Mouse (Mus musculus) lung, embryonic 14.5 days (tissue): Measurements from ENCODE around the gene Shc3. TPM values are rescaled to one million over a fixed set of nuclear protein-coding genes. Genes with fewer than 3 reads are reported as not detected.

ENCODE experiments used
- ATAC-seq: fragments of 200-750 bp; cut with Nextera tagmentation; 2 replicates; pipeline ENCODE4 v1.8.0; 2017; ENCODE audit warnings: mild to moderate bottlenecking, moderate TSS enrichment, moderate library complexity; ENCODE audit not compliant: insufficient read depth
- DNase-seq: peaks from one replicate; pipeline ENCODE4 v3.0.0-alpha.2; 2015
- H3K27ac ChIP-seq: fragments of 300-500 bp; sonication (generic); 2 replicates; pipeline ENCODE4 v1.5.1; 2014; ENCODE audit warnings: low read depth, mild to moderate bottlenecking, moderate library complexity
- H3K27me3 ChIP-seq: fragments of 300-500 bp; sonication (generic); 2 replicates; pipeline ENCODE4 v1.6.1; 2014; ENCODE audit warnings: low read length, control low read depth; ENCODE audit not compliant: insufficient read depth
- H3K36me3 ChIP-seq: fragments of 300-500 bp; sonication (generic); 2 replicates; pipeline ENCODE4 v1.6.1; 2014; ENCODE audit warnings: control low read depth; ENCODE audit not compliant: insufficient read depth
- H3K4me1 ChIP-seq: fragments of 300-500 bp; sonication (generic); 2 replicates; pipeline ENCODE4 v1.6.1; 2014; ENCODE audit warnings: antibody characterized with exemption, control low read depth; ENCODE audit not compliant: insufficient read depth
- H3K4me2 ChIP-seq: fragments of 300-500 bp; sonication (generic); 2 replicates; pipeline ENCODE4 v1.6.1; 2014; ENCODE audit warnings: mild to moderate bottlenecking
- H3K4me3 ChIP-seq: fragments of 300-500 bp; sonication (generic); 2 replicates; pipeline ENCODE4 v1.5.1; 2014; ENCODE audit warnings: low read depth, low read length
- H3K9ac ChIP-seq: fragments of 300-500 bp; sonication (generic); 2 replicates; pipeline ENCODE4 v1.6.1; 2014
- H3K9me3 ChIP-seq: fragments of 300-500 bp; sonication (generic); 2 replicates; pipeline ENCODE4 v1.6.1; 2016; ENCODE audit warnings: low read depth, low read length, control low read depth
- CTCF ChIP-seq: IDR thresholded peaks from 2 replicates; pipeline ENCODE4 v1.5.1; 2016; ENCODE audit warnings: antibody characterized with exemption, low read depth
- WGBS: fragments of 180-500 bp; shearing (Covaris S2); extraction: QIAGEN DNeasy Blood & Tissue Kit; methylation state at CpG from one replicate; pipeline ENCODE4 v1.1.7; 2014; 5-methylcytosine and 5-hydroxymethylcytosine counted together
- polyA plus RNA-seq: library from polyadenylated mRNA; unstranded; fragments of >200 nt; fragmentation: Nextera tagmentation; extraction: Ambion mirVana; gene quantifications from 2 replicates; pipeline ENCODE4 v1.2.1, GENCODE M21; 2014

Gene Shc3
- polyA plus RNA-seq, 1 experiment from 2014 or later: not detected

DNA sequence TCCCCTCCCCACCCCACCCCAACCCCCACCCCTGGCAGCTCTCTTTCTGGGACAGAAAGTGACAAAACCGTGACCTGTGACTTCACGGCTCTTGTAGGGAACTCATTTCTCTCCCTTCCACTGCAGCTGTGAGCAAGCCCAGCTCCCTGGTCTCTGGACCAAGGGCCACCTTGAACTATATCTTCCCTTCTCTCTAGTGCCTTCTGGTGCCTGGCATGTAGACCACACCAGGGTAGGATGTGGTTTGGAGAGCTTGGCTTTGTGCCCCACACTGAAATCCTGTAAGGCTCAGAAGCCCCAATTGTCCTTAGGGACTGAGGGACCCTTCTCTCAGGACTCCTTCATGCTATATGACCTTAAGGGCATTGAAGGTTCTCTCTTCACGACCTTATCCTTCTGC, 135.8 kb downstream of the Shc3 start:
- WGBS: 32% methylated on average over 3 of the region's 3 CpGs
- no peak for DNase-seq
- no peak for TF ChIP-seq CTCF
- Histone ChIP-seq H3K4me1 (no peaks in the 10 kb centered on the region), H3K4me2 (no peak overlapping the region), H3K4me3 (no peak overlapping the region), H3K36me3 (no peaks in the 10 kb centered on the region), H3K9me3 (no peaks in the 10 kb centered on the region), H3K27me3 (no peaks in the 10 kb centered on the region), H3K9ac (no peak overlapping the region), H3K27ac (no peak overlapping the region)
- no peak for ATAC-seq

DNA sequence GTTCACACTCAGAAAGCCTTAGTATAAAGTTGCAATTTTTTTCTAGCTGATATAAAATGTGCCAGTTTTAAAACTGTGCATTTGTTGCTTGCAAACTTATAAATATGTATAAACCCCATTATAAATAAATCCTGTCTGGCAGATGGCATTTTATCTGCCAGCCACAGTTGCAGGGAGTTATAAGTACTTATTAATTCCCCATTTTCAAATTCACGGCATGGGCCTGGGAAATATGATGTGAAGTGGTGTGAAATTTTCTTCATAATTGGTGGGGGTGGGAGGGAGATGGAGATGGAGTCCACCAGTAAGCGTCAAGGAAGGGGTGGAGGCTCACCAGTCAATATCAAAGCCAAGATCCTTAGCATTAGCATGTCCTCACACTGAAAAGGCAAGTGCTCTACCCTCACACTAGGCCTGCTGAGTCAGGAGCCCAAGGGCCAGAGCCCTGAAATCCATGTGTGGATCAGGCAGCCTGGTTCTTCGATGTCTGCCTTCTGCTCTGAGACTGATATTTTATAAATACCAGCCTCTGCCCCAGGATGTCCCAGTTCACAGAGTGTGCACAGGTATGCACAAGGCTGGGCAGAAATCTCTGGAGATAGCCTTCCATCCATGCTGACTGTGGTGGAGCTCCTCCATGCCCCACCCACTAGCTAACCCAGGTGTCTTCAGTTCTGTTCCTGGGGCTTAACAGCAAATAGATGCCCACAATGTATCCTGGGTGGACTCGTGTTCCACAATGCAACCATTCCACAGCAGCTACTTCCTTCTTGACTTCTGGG, 143.4 kb downstream of the Shc3 start:
- no peak for TF ChIP-seq CTCF
- WGBS: 75% methylated on average over 4 of the region's 4 CpGs
- Histone ChIP-seq H3K9ac (no peak overlapping the region), H3K4me2 (no peak overlapping the region), H3K36me3 (peaks cover 29% of the 10 kb centered on the region), H3K9me3 (no peaks in the 10 kb centered on the region), H3K27me3 (no peaks in the 10 kb centered on the region), H3K27ac (no peak overlapping the region), H3K4me3 (no peak overlapping the region), H3K4me1 (no peaks in the 10 kb centered on the region)
- DNase-seq (no peak), ATAC-seq (no peak)

DNA sequence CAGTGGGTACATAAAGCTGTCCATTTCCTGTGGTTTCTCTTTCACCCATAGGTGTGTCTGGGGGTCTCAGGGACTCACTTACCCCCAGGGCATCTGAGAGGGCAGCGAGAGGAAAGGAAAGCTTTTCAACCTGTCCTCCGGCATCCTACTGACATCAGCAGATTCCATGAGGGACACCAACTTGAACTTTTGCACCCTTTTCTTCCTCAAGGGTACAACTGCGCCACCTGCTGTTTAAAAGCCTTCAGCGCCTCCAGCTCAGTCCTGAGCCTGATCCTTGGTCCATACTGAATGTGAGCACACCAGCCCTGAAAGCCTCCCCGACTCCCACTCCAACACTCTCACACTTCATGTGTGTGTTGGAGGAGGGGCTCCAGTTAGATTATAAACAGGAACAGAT, 144.6 kb downstream of the Shc3 start:
- DNase-seq: peak; percentile 90
- Histone ChIP-seq H3K9ac (no peak overlapping the region), H3K4me2 (no peak overlapping the region), H3K4me3 (no peak overlapping the region), H3K27ac (no peak overlapping the region), H3K27me3 (no peaks in the 10 kb centered on the region), H3K4me1 (no peaks in the 10 kb centered on the region), H3K9me3 (no peaks in the 10 kb centered on the region), H3K36me3 (peaks cover 41% of the 10 kb centered on the region)
- peak; percentile 56; the same call in 1 of the 2 replicates for ATAC-seq
- peak; percentile 82 for TF ChIP-seq CTCF
- WGBS: 12% methylated on average over 5 of the region's 5 CpGs

DNA sequence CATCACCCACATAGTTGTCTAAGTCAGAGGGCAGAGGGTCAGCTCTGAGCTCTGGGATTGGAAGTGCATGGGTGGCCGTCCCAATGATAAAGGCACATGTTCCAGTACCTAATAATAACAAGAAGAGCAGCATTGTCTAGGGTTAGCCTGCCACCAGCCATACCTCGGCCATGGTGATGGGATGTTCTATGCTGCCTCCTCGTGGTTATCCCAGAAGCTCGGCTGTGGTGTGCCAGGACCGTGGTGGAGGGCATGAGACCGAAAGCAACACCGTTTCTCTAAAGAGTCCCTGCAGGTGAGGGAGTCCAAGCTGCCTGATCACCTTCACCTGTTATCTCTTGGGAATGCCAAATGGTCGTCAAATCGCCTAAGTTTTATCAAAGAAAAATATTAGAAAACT, 145.6 kb downstream of the Shc3 start:
- no peak overlapping the region for H3K9ac ChIP-seq
- TF ChIP-seq CTCF: no peak; the same call in 1 of the 2 replicates
- no peak overlapping the region for H3K4me2 ChIP-seq
- no peaks in the 10 kb centered on the region for H3K9me3 ChIP-seq
- H3K27me3 ChIP-seq: no peaks in the 10 kb centered on the region
- no peak overlapping the region for H3K27ac ChIP-seq
- WGBS: 69% methylated on average over 9 of the region's 9 CpGs
- no peak overlapping the region for H3K4me3 ChIP-seq
- peaks cover 51% of the 10 kb centered on the region for H3K36me3 ChIP-seq
- DNase-seq (no peak), ATAC-seq (no peak)
- no peaks in the 10 kb centered on the region for H3K4me1 ChIP-seq

DNA sequence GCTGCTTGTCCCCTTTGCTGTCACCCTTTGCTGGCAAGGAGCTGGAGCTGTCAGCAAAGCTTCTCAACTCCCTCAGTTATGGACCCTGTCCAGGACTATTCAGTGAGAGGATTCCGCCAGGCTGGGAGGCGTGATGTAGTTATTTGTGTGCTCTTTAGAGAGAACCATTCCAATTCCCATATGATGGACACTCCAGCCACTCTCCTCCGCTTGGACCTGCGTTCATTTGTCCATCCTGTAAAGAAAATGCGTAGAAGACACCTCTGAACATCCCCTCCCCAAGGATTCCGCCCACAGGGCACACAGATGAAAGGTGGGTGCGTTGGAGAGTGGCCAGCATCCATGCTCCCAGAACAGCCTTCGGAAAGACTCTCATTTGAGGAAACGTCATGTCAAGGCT, 148.4 kb downstream of the Shc3 start:
- H3K9me3 ChIP-seq: no peaks in the 10 kb centered on the region
- H3K4me3 ChIP-seq: no peak overlapping the region
- peaks cover 68% of the 10 kb centered on the region for H3K36me3 ChIP-seq
- ATAC-seq: no peak
- WGBS: 78% methylated on average over 9 of the region's 9 CpGs
- peaks cover 14% of the 10 kb centered on the region for H3K4me1 ChIP-seq
- no peak for DNase-seq
- H3K4me2 ChIP-seq: no peak overlapping the region
- TF ChIP-seq CTCF: no peak
- no peak overlapping the region for H3K27ac ChIP-seq
- no peaks in the 10 kb centered on the region for H3K27me3 ChIP-seq
- no peak overlapping the region for H3K9ac ChIP-seq

DNA sequence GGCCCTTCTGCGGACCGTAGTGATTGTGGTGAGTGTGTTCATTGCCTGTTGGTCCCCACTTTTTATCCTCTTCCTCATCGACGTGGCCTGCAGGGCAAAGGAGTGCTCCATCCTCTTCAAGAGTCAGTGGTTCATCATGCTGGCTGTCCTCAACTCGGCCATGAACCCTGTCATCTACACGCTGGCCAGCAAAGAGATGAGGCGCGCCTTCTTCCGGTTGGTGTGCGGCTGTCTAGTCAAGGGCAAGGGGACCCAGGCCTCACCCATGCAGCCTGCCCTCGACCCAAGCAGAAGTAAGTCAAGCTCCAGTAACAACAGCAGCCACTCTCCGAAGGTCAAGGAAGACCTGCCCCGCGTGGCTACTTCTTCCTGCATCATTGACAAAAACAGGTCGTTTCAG, 149.7 kb downstream of the Shc3 start:
- H3K4me3 ChIP-seq: no peak overlapping the region
- 0 out of 2 replicates have a peak, but pooled peaks cover 4% of the 10 kb centered on the region for H3K9me3 ChIP-seq
- no peak overlapping the region for H3K27ac ChIP-seq
- H3K36me3 ChIP-seq: peaks cover 78% of the 10 kb centered on the region
- H3K4me2 ChIP-seq: no peak overlapping the region
- no peak overlapping the region for H3K9ac ChIP-seq
- no peak for TF ChIP-seq CTCF
- DNase-seq (no peak), ATAC-seq (no peak)
- WGBS: 88% methylated on average over 15 of the region's 15 CpGs
- no peaks in the 10 kb centered on the region for H3K27me3 ChIP-seq
- H3K4me1 ChIP-seq: peaks cover 14% of the 10 kb centered on the region

DNA sequence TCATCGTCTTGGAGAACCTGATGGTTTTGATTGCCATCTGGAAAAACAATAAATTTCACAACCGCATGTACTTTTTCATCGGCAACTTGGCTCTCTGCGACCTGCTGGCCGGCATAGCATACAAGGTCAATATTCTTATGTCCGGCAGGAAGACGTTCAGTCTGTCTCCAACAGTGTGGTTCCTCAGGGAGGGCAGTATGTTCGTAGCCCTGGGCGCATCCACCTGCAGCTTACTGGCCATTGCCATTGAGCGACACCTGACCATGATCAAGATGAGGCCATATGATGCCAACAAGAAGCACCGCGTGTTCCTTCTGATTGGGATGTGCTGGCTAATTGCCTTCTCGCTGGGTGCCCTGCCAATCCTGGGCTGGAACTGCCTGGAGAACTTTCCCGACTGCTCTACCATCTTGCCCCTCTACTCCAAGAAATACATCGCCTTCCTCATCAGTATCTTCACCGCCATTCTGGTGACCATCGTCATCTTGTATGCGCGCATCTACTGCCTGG, 150.2 kb downstream of the Shc3 start:
- no peak for ATAC-seq
- no peaks in the 10 kb centered on the region for H3K27me3 ChIP-seq
- H3K9ac ChIP-seq: no peak overlapping the region
- peaks cover 14% of the 10 kb centered on the region for H3K4me1 ChIP-seq
- 72% methylated on average over 19 of the region's 19 CpGs for WGBS
- H3K27ac ChIP-seq: no peak overlapping the region
- no peak for DNase-seq
- no peak for TF ChIP-seq CTCF
- 0 out of 2 replicates have a peak, but pooled peaks cover 4% of the 10 kb centered on the region for H3K9me3 ChIP-seq
- no peak overlapping the region for H3K4me3 ChIP-seq
- peak overlapping the region; percentile 38; the same call in 1 of the 2 replicates for H3K4me2 ChIP-seq
- H3K36me3 ChIP-seq: peaks cover 82% of the 10 kb centered on the region
